In genomic region chr11:102299839-102300238, GRCm38 (mm10) we compare ENCODE assay signal across 9 mouse cellular contexts. TPM values are rescaled to one million over a fixed set of nuclear protein-coding genes. Genes with fewer than 3 reads are reported as not detected.
A peak's percentile ranks its signal among the peaks of the same experiment; 100 is the strongest.
DNase-seq lines count a peak whose midpoint lies in the region; TF ChIP-seq lines count a peak whose summit lies in the region.
"Had no signal": no experiment of that assay in that cellular context is flagged by ENCODE, and none has a peak within 500 bp of the region (broad histone marks: within the 10 kb centered on the region; RNA-seq: fewer than 3 reads in every experiment).

No protein-coding gene starts in this region.

- peak; percentile 77 for DNase-seq in adrenal gland, postnatal 14 days
- no peak for DNase-seq in adrenal gland, adult 18-20 months (ENCODE audit: low spot score in 2 of 2)
- peak in 1 of 2 experiments; percentile 66 for DNase-seq in layer of hippocampus, adult 2 months (ENCODE audit: low spot score in 2 of 2)
- no peak for DNase-seq in layer of hippocampus, adult 9-10 months (ENCODE audit: low spot score)
- DNase-seq in adrenal gland, postnatal 36 days: peak; percentile 40 to 64
- peak; percentile 77 to 82 for DNase-seq in kidney, postnatal 4 days
- DNase-seq in spleen, postnatal 10 days (ENCODE audit: low spot score in 2 of 2): peak; percentile 65 to 87
- no peak for DNase-seq in frontal cortex, adult 2 months (ENCODE audit: extremely low spot score in 1 of 2, low spot score in 1 of 2)

- peak; percentile 74 for TF ChIP-seq CTCF in layer of hippocampus, adult 2 months (conservative IDR thresholded peaks at IDR 0.05)

- no peak overlapping the region for H3K4me3 ChIP-seq in layer of hippocampus, adult 2 months
- H3K4me3 ChIP-seq: neural tube, embryonic 12.5 days had no signal

- no peak overlapping the region for H3K27ac ChIP-seq in layer of hippocampus, adult 2 months
- H3K27ac ChIP-seq: neural tube, embryonic 12.5 days had no signal

RNA-seq across cellular contexts. Expression of gene Atxn7l3, which starts 3.4 kb away (rescaled TPM):
- total RNA-seq in adrenal gland, postnatal 14 days (2021): 47.9 and 53.4 TPM in 2 replicates
- total RNA-seq in adrenal gland, adult 18-20 months (2021): 10 to 100 TPM; 44.3 to 53.4 TPM
- total RNA-seq in layer of hippocampus, adult 2 months (2021): 100 to 1,000 TPM; 165 to 169 TPM
- total RNA-seq in adrenal gland, postnatal 36 days (2021): 10 to 100 TPM; 51.6 to 54.2 TPM
- 142 and 147 TPM in 2 replicates for polyA plus RNA-seq in frontal cortex, adult 2 months (2012; rRNA removed)

RNA-seq across cellular contexts. Expression of gene Tmub2, which starts 15.1 kb away (rescaled TPM):
- total RNA-seq in adrenal gland, postnatal 14 days (2021): 40.1 and 40.4 TPM in 2 replicates
- 10 to 100 TPM; 43.3 to 55.3 TPM for total RNA-seq in adrenal gland, adult 18-20 months (2021)
- 10 to 100 TPM; 61.1 to 67.4 TPM for total RNA-seq in layer of hippocampus, adult 2 months (2021)
- total RNA-seq in adrenal gland, postnatal 36 days (2021): 10 to 100 TPM; 47.3 to 60.4 TPM
- polyA plus RNA-seq in frontal cortex, adult 2 months (2012; rRNA removed): 82.5 and 85.4 TPM in 2 replicates

RNA-seq across cellular contexts. Expression of gene Ubtf, which starts 19.7 kb away (rescaled TPM):
- 102 and 106 TPM in 2 replicates for total RNA-seq in adrenal gland, postnatal 14 days (2021)
- 100 to 1,000 TPM in 1 of 2 experiments, 10 to 100 TPM in 1; 93.7 to 117 TPM for total RNA-seq in adrenal gland, adult 18-20 months (2021)
- 100 to 1,000 TPM; 122 to 138 TPM for total RNA-seq in layer of hippocampus, adult 2 months (2021)
- total RNA-seq in adrenal gland, postnatal 36 days (2021): 100 to 1,000 TPM; 101 to 103 TPM
- 96.7 and 99.3 TPM in 2 replicates for polyA plus RNA-seq in frontal cortex, adult 2 months (2012; rRNA removed)

RNA-seq across cellular contexts. Expression of gene Asb16, which starts 31.3 kb away (rescaled TPM):
- 0.11 and 0.19 TPM in 2 replicates for total RNA-seq in adrenal gland, postnatal 14 days (2021)
- under 1 TPM; 0.30 to 0.61 TPM for total RNA-seq in adrenal gland, adult 18-20 months (2021)
- 1 to 10 TPM; 2.0 TPM for total RNA-seq in layer of hippocampus, adult 2 months (2021)
- under 1 TPM; 0.10 to 0.30 TPM for total RNA-seq in adrenal gland, postnatal 36 days (2021)
- 2.3 and 2.7 TPM in 2 replicates for polyA plus RNA-seq in frontal cortex, adult 2 months (2012; rRNA removed)
- polyA plus RNA-seq: neural tube, embryonic 12.5 days had no signal

RNA-seq across cellular contexts. Expression of gene BC030867, which starts 51.2 kb away (rescaled TPM):
- 1.7 and 2.3 TPM in 2 replicates for total RNA-seq in adrenal gland, postnatal 14 days (2021)
- under 1 TPM in 1 of 2 experiments, not detected in 1; 0.46 TPM for total RNA-seq in adrenal gland, adult 18-20 months (2021)
- total RNA-seq in layer of hippocampus, adult 2 months (2021): 1 to 10 TPM; 1.0 to 1.1 TPM
- under 1 TPM; 0.66 to 0.76 TPM for total RNA-seq in adrenal gland, postnatal 36 days (2021)
- 1.2 and 1.9 TPM in 2 replicates for polyA plus RNA-seq in frontal cortex, adult 2 months (2012; rRNA removed)

Comparison
In these comparisons a context has a peak if more than half of its experiments do, and no peak if none do; other contexts are left out.
1. DNase-seq: peak in adrenal gland, postnatal 14 days (single experiment), adrenal gland, postnatal 36 days (2 of 2), kidney, postnatal 4 days (2 of 2) and spleen, postnatal 10 days (2 of 2); none in adrenal gland, adult 18-20 months (0 of 2), layer of hippocampus, adult 9-10 months (single experiment) and frontal cortex, adult 2 months (0 of 2).